Mouse (Mus musculus): ENCODE results near the gene 4930407I10Rik. TPM values are rescaled to one million over a fixed set of nuclear protein-coding genes. Genes with fewer than 3 reads are reported as not detected.

The 4930407I10Rik gene
- polyA plus RNA-seq, 1 experiment from 2014 or later, result not detected

DNA sequence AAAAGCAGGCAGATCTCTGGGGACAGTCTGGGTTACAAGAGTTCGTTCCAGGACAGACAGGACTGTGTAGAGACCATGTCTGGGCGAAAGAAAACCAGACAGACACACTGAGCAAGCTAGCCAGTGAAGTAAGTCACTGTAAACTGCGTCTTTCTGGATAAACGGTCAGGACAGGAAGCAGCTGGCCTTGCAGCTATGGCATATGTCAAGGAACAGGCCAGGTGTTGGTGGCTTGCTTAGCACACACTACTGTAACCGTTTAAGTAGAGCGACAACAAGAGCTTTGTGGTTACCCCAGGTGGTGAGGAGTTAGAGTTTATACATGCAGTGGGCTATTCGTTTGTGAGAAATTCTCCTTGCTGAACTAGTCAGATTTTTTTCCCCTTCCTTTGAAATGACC, 31.2 kb upstream of the 4930407I10Rik start:
- 93% methylated on average over 7 of the region's 7 CpGs for WGBS
- no peaks in the 10 kb centered on the region for H3K9me3 ChIP-seq
- ATAC-seq (replicated peaks), result no peak
- H3K9ac ChIP-seq (replicated peaks), result no peak overlapping the region
- H3K4me2 ChIP-seq (replicated peaks), result no peak overlapping the region
- H3K4me1 ChIP-seq, result no peaks in the 10 kb centered on the region
- no peak overlapping the region for H3K4me3 ChIP-seq
- peaks cover 91% of the 10 kb centered on the region for H3K36me3 ChIP-seq
- no peaks in the 10 kb centered on the region for H3K27me3 ChIP-seq
- no peak overlapping the region for H3K27ac ChIP-seq (replicated peaks)

DNA sequence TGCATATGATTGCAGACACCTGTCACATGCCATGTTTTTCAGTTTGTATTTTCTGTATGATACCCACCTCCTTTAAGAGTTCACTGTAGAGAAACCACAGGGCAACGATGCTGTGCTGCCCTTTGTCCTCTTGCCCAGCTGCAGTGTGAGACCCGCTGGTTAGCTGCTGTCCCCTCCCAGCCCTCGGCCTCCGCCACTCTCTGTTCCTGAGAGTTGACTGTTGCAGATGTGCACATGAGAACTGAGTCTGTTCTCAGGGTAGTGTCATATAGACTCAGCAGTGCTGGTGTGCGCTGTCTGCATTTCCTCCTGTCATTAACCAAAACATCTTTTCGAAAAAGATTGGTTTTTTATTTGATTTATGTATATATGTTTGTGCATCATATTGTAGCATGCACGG, 26.6 kb upstream of the 4930407I10Rik start:
- Histone ChIP-seq H3K4me2 (replicated peaks) (no peak overlapping the region), H3K4me1 (no peaks in the 10 kb centered on the region), H3K27me3 (no peaks in the 10 kb centered on the region), H3K27ac (replicated peaks) (no peak overlapping the region), H3K9ac (replicated peaks) (no peak overlapping the region), H3K9me3 (no peaks in the 10 kb centered on the region), H3K36me3 (peaks cover 69% of the 10 kb centered on the region), H3K4me3 (no peak overlapping the region)
- no peak for ATAC-seq (replicated peaks)
- 86% methylated on average over 7 of the region's 7 CpGs for WGBS

GRCm38 (mm10) chr15:82033762-82034161, 25.2 kb upstream of the 4930407I10Rik start, which contains the start of gene Desi1:
Gene Desi1, minus strand, starts transcription at chr15:82033862.
- no peak for ATAC-seq (replicated peaks)
- peaks cover 64% of the 10 kb centered on the region for H3K36me3 ChIP-seq
- no peak within 1 kb of the TSS for H3K27ac ChIP-seq (replicated peaks)
- no peak within 1 kb of the TSS for H3K9ac ChIP-seq (replicated peaks)
- no peaks in the 10 kb centered on the region for H3K27me3 ChIP-seq
- no peaks in the 10 kb centered on the region for H3K9me3 ChIP-seq
- no peaks in the 10 kb centered on the region for H3K4me1 ChIP-seq
- WGBS, result 97% methylated on average over 4 of the region's 4 CpGs
- H3K4me3 ChIP-seq, result no peak within 1 kb of the TSS
- no peak within 1 kb of the TSS for H3K4me2 ChIP-seq (replicated peaks)

DNA sequence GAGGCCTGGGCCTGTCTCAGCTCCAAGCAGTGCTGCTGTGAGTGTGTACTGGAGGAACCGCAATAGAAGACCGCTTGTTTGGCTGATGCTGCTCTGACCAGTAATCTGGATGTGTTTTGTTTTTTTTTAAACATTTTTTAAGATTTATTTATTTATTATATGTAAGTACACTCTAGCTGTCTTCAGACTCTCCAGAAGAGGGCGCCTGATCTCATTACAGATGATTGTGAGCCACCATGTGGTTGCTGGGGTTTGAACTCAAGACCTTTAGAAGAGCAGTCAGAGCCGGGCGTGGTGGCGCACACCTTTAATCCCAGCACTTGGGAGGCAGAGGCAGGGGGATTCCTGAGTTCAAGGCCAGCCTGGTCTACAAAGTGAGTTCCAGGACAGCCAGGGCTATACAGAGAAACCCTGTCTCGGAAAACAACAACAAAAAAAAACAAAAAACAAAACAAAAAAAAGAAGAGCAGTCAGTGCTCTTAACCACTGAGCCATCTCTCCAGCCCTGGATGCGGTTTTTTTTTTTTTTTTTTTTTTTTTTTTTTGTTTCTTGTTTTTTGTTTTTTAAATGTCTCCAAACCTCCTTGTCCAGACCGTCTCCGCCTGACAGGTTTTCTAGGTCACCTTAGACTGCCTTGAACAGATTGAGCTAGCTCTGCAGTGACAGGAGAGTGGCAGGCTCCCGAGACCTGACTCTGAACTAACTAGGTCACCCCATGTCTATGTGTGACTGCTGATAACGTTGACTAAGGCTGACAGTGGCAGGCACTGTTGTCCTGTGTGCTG, 22.9 kb upstream of the 4930407I10Rik start:
- no peak for ATAC-seq (replicated peaks)
- Histone ChIP-seq H3K4me3 (no peak overlapping the region), H3K27me3 (no peaks in the 10 kb centered on the region), H3K4me2 (replicated peaks) (no peak overlapping the region), H3K9ac (replicated peaks) (no peak overlapping the region), H3K4me1 (no peaks in the 10 kb centered on the region), H3K9me3 (no peaks in the 10 kb centered on the region), H3K36me3 (peaks cover 61% of the 10 kb centered on the region), H3K27ac (replicated peaks) (no peak overlapping the region)
- 84% methylated on average over 12 of the region's 12 CpGs for WGBS

- H3K4me3 ChIP-seq, result no peak overlapping the region
- no peak overlapping the region for H3K27ac ChIP-seq (replicated peaks)
- H3K36me3 ChIP-seq, result peaks cover 54% of the 10 kb centered on the region
- no peaks in the 10 kb centered on the region for H3K9me3 ChIP-seq
- H3K9ac ChIP-seq (replicated peaks), result no peak overlapping the region
- H3K27me3 ChIP-seq, result no peaks in the 10 kb centered on the region
- 88% methylated on average over 1 of the region's 1 CpGs for WGBS
- ATAC-seq (replicated peaks), result 0 out of 2 replicates have a peak, but pooled peaks have one; percentile 48
- H3K4me1 ChIP-seq, result peaks cover 14% of the 10 kb centered on the region
- H3K4me2 ChIP-seq (replicated peaks), result no peak overlapping the region
Observed at GRCm38 (mm10) chr15:82040650-82041049, 18.3 kb upstream of the 4930407I10Rik start.

GRCm38 (mm10) chr15:82044166-82044784, 14.7 kb upstream of the 4930407I10Rik start:
- no peaks in the 10 kb centered on the region for H3K27me3 ChIP-seq
- peaks cover 31% of the 10 kb centered on the region for H3K4me1 ChIP-seq
- no peak overlapping the region for H3K4me3 ChIP-seq
- 98% methylated on average over 7 of the region's 7 CpGs for WGBS
- no peaks in the 10 kb centered on the region for H3K9me3 ChIP-seq
- no peak for ATAC-seq (replicated peaks)
- no peak overlapping the region for H3K27ac ChIP-seq (replicated peaks)
- no peak overlapping the region for H3K9ac ChIP-seq (replicated peaks)
- H3K36me3 ChIP-seq, result peaks cover 26% of the 10 kb centered on the region
- H3K4me2 ChIP-seq (replicated peaks), result no peak overlapping the region

- H3K27ac ChIP-seq (replicated peaks), result peak overlapping the region; percentile 90; the same call in 1 of the 2 replicates
- H3K36me3 ChIP-seq, result peaks cover 14% of the 10 kb centered on the region
- H3K4me1 ChIP-seq, result peaks cover 31% of the 10 kb centered on the region
- no peaks in the 10 kb centered on the region for H3K27me3 ChIP-seq
- H3K4me3 ChIP-seq, result peak overlapping the region; percentile 99
- WGBS, result 5% methylated on average over 26 of the region's 26 CpGs
- 0 out of 2 replicates have a peak, but pooled peaks have one; percentile 43 for ATAC-seq (replicated peaks)
- H3K4me2 ChIP-seq (replicated peaks), result peak overlapping the region; percentile 92
- H3K9me3 ChIP-seq, result no peaks in the 10 kb centered on the region
- H3K9ac ChIP-seq (replicated peaks), result peak overlapping the region; percentile 94
Observed at GRCm38 (mm10) chr15:82046246-82046891, 12.6 kb upstream of the 4930407I10Rik start.

- H3K9me3 ChIP-seq, result no peaks in the 10 kb centered on the region
- peak; percentile 93 for ATAC-seq (replicated peaks)
- WGBS, result under 1% methylated on average over 74 of the region's 74 CpGs
- H3K36me3 ChIP-seq, result peaks cover 13% of the 10 kb centered on the region
- H3K4me3 ChIP-seq, result peak within 1 kb of the TSS; percentile 99
- peak within 1 kb of the TSS; percentile 90 for H3K27ac ChIP-seq (replicated peaks)
- peak within 1 kb of the TSS; percentile 94 for H3K9ac ChIP-seq (replicated peaks)
- H3K4me1 ChIP-seq, result peaks cover 31% of the 10 kb centered on the region
- no peaks in the 10 kb centered on the region for H3K27me3 ChIP-seq
- peak within 1 kb of the TSS; percentile 92 for H3K4me2 ChIP-seq (replicated peaks)
Observed at GRCm38 (mm10) chr15:82047080-82047883, 11.7 kb upstream of the 4930407I10Rik start, which contains the start of gene Snu13. Gene Snu13, minus strand, starts transcription at chr15:82047598.

- WGBS, result 73% methylated on average over 5 of the region's 5 CpGs
- Histone ChIP-seq H3K4me2 (replicated peaks) (no peak overlapping the region), H3K36me3 (no peaks in the 10 kb centered on the region), H3K4me1 (peaks cover 5% of the 10 kb centered on the region), H3K27me3 (no peaks in the 10 kb centered on the region), H3K4me3 (no peak overlapping the region), H3K27ac (replicated peaks) (no peak overlapping the region), H3K9ac (replicated peaks) (no peak overlapping the region), H3K9me3 (no peaks in the 10 kb centered on the region)
- ATAC-seq (replicated peaks), result no peak
Observed at GRCm38 (mm10) chr15:82052544-82052943, 6.4 kb upstream of the 4930407I10Rik start.

GRCm38 (mm10) chr15:82063909-82064308, 5.0 kb downstream of the 4930407I10Rik start:
- Histone ChIP-seq H3K4me3 (no peak overlapping the region), H3K27ac (replicated peaks) (no peak overlapping the region), H3K4me2 (replicated peaks) (no peak overlapping the region), H3K27me3 (peaks cover 6% of the 10 kb centered on the region), H3K9ac (replicated peaks) (no peak overlapping the region), H3K36me3 (no peaks in the 10 kb centered on the region), H3K4me1 (no peaks in the 10 kb centered on the region), H3K9me3 (no peaks in the 10 kb centered on the region)
- no peak for ATAC-seq (replicated peaks)
- 60% methylated on average over 14 of the region's 14 CpGs for WGBS

DNA sequence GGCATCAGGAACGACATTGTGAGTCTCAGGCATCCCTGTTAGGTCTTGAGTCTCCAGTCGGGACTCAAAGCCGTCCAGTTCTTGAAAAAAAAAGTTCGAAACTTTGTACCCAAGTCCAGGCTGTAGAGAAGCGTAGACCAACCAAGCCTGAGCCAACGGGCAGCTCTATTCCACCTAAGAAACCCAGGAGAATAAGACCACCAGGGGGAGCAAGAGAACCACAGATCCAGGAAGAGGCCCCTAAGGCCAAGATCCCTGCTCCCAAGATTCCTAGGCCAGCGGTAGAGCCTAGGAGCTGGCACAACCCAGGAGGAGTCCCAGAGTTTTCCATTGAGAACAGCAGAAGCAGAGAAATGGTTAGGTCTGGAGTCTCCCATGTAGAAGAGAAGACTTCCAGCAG, 6.6 kb downstream of the 4930407I10Rik start:
- H3K4me3 ChIP-seq, result no peak overlapping the region
- H3K4me1 ChIP-seq, result no peaks in the 10 kb centered on the region
- H3K36me3 ChIP-seq, result no peaks in the 10 kb centered on the region
- peaks cover 22% of the 10 kb centered on the region for H3K27me3 ChIP-seq
- H3K9me3 ChIP-seq, result no peaks in the 10 kb centered on the region
- H3K9ac ChIP-seq (replicated peaks), result no peak overlapping the region
- H3K4me2 ChIP-seq (replicated peaks), result no peak overlapping the region
- WGBS, result 15% methylated on average over 7 of the region's 7 CpGs
- no peak for ATAC-seq (replicated peaks)
- no peak overlapping the region for H3K27ac ChIP-seq (replicated peaks)

Data from forebrain, embryonic 15.5 days (tissue).